In genomic region chr9:64399121-64399520, GRCm38 (mm10) we compare ENCODE assay signal across 21 mouse cellular contexts. TPM values are rescaled to one million over a fixed set of nuclear protein-coding genes. Genes with fewer than 3 reads are reported as not detected.
DNase-seq lines count a peak whose midpoint lies in the region; ATAC-seq and TF ChIP-seq lines count a peak whose summit lies in the region.
"Had no signal": no experiment of that assay in that cellular context is flagged by ENCODE, and none has a peak within 500 bp of the region (broad histone marks: within the 10 kb centered on the region; RNA-seq: fewer than 3 reads in every experiment).

No protein-coding gene starts in this region.

- H3K4me1 ChIP-seq in forebrain, postnatal 0 days (ENCODE audit: insufficient read depth) = no peaks in the 10 kb centered on the region
- peaks cover 4% of the 10 kb centered on the region; the same call in 1 of the 2 replicates for H3K4me1 ChIP-seq in forebrain, embryonic 13.5 days

- H3K4me2 ChIP-seq in forebrain, postnatal 0 days (ENCODE audit: low read depth) = no peak overlapping the region
- no peak overlapping the region for H3K4me2 ChIP-seq in forebrain, embryonic 13.5 days
- H3K4me2 ChIP-seq: embryonic facial prominence, embryonic 13.5 days; forebrain, embryonic 12.5 days; heart, embryonic 11.5 days; heart, embryonic 15.5 days had no signal

- no peaks in the 10 kb centered on the region for H3K27me3 ChIP-seq in forebrain, postnatal 0 days (ENCODE audit: insufficient read depth, low read length)
- 0 out of 2 replicates have a peak, but pooled peaks cover 4% of the 10 kb centered on the region for H3K27me3 ChIP-seq in forebrain, embryonic 13.5 days
- H3K27me3 ChIP-seq: heart, embryonic 15.5 days had no signal

- H3K4me3 ChIP-seq in forebrain, postnatal 0 days (ENCODE audit: low read depth, low read length) = no peak overlapping the region
- no peak overlapping the region for H3K4me3 ChIP-seq in forebrain, embryonic 13.5 days
- H3K4me3 ChIP-seq: embryonic facial prominence, embryonic 13.5 days; forebrain, embryonic 12.5 days; heart, adult 2 months; heart, embryonic 15.5 days; hindbrain, embryonic 10.5 days had no signal

- TF ChIP-seq CTCF in forebrain, postnatal 0 days (IDR thresholded peaks at IDR 0.05; ENCODE audit: low read depth) = no peak

- peak; percentile 16 for DNase-seq in forebrain, postnatal 0 days
- peak; percentile 30 for DNase-seq in layer of hippocampus, adult 9-11 months
- DNase-seq in layer of hippocampus, postnatal 25 days (ENCODE audit: extremely low spot score in 1 of 2, low spot score in 1 of 2) = no peak
- peak; percentile 30 for DNase-seq in right cerebral cortex, postnatal 14 days
- DNase-seq in right cerebral cortex, postnatal 4 days = no peak
- no peak for DNase-seq in kidney, postnatal 25 days
- DNase-seq: adrenal gland, adult 2 months; adrenal gland, postnatal 25 days; cerebellum, adult 11 months; gastrocnemius, postnatal 10 days; heart, adult 2 months; heart, postnatal 14 days had no signal

- no peak for ATAC-seq in forebrain, postnatal 0 days
- ATAC-seq in forebrain, embryonic 13.5 days = no peak
- ATAC-seq: hindbrain, embryonic 16.5 days; inflammation-experienced regulatory T-cells, adult 6 months; intestine, postnatal 0 days had no signal

- H3K9me3 ChIP-seq in forebrain, postnatal 0 days (ENCODE audit: low read length) = no peaks in the 10 kb centered on the region
- H3K9me3 ChIP-seq in forebrain, embryonic 13.5 days (replicated peaks) = no peaks in the 10 kb centered on the region
- H3K9me3 ChIP-seq: embryonic facial prominence, embryonic 13.5 days; forebrain, embryonic 12.5 days; heart, embryonic 15.5 days; hindbrain, embryonic 10.5 days had no signal

- no peaks in the 10 kb centered on the region for H3K36me3 ChIP-seq in forebrain, postnatal 0 days (ENCODE audit: insufficient read depth)
- no peaks in the 10 kb centered on the region for H3K36me3 ChIP-seq in forebrain, embryonic 13.5 days (ENCODE audit: poor library complexity, severe bottlenecking)
- H3K36me3 ChIP-seq: embryonic facial prominence, embryonic 13.5 days; forebrain, embryonic 12.5 days; heart, embryonic 15.5 days; hindbrain, embryonic 10.5 days had no signal

- H3K27ac ChIP-seq in forebrain, postnatal 0 days (ENCODE audit: low read depth, low read length) = no peak overlapping the region
- no peak overlapping the region for H3K27ac ChIP-seq in forebrain, embryonic 13.5 days
- H3K27ac ChIP-seq: embryonic facial prominence, embryonic 13.5 days; forebrain, embryonic 12.5 days; heart, adult 2 months; heart, embryonic 15.5 days; hindbrain, embryonic 10.5 days had no signal

- 58% methylated on average over 8 of the region's 8 CpGs for WGBS in forebrain, postnatal 0 days
- 72% methylated on average over 8 of the region's 8 CpGs for WGBS in forebrain, embryonic 13.5 days

- no peak overlapping the region for H3K9ac ChIP-seq in forebrain, postnatal 0 days
- H3K9ac ChIP-seq in forebrain, embryonic 13.5 days = no peak overlapping the region
- H3K9ac ChIP-seq: embryonic facial prominence, embryonic 13.5 days; forebrain, embryonic 12.5 days; heart, embryonic 15.5 days had no signal

RNA-seq across cellular contexts. Expression of gene Megf11, which starts 13.7 kb away (rescaled TPM):
- 7.4 and 14.5 TPM in 2 replicates for total RNA-seq in forebrain, postnatal 0 days (2014; rRNA removed)
- 5.0 and 8.9 TPM in 2 replicates for polyA plus RNA-seq in forebrain, postnatal 0 days (2015; fragmentation: Nextera tagmentation; extraction: Ambion mirVana)
- 5.2 and 6.4 TPM in 2 replicates for polyA plus RNA-seq in forebrain, embryonic 13.5 days (2015; fragmentation: Nextera tagmentation; extraction: Ambion mirVana)
- total RNA-seq in layer of hippocampus, postnatal 25 days (2021) = 10 to 100 TPM; 14.0 to 15.6 TPM

RNA-seq across cellular contexts. Expression of gene Dis3l, which starts 58.0 kb away (rescaled TPM):
- 19.6 and 28.6 TPM in 2 replicates for total RNA-seq in forebrain, postnatal 0 days (2014; rRNA removed)
- polyA plus RNA-seq in forebrain, postnatal 0 days (2015; fragmentation: Nextera tagmentation; extraction: Ambion mirVana) = 15.3 and 18.1 TPM in 2 replicates
- 19.4 and 21.7 TPM in 2 replicates for polyA plus RNA-seq in forebrain, embryonic 13.5 days (2015; fragmentation: Nextera tagmentation; extraction: Ambion mirVana)
- 10 to 100 TPM; 27.7 to 31.6 TPM for total RNA-seq in layer of hippocampus, postnatal 25 days (2021)

Comparison
In these comparisons a context has a peak if more than half of its experiments do, and no peak if none do; other contexts are left out.
1. DNase-seq: peak in forebrain, postnatal 0 days (single experiment), layer of hippocampus, adult 9-11 months (single experiment) and right cerebral cortex, postnatal 14 days (single experiment); none in layer of hippocampus, postnatal 25 days (0 of 2), right cerebral cortex, postnatal 4 days (single experiment) and kidney, postnatal 25 days (0 of 2).